Mouse (Mus musculus): ENCODE data around the gene Polr3g. TPM values are rescaled to one million over a fixed set of nuclear protein-coding genes. Genes with fewer than 3 reads are reported as not detected.
"Not testable (repeated sequence)": the region's sequence is repeated elsewhere in the genome, so short reads cannot be mapped to it uniquely, and the experiment has no call there.

Polr3g gene
- total RNA-seq, 2 experiments from 2014 or later: 1.4 TPM

- no peak for DNase-seq
These were observed 21.2 kb downstream of the Polr3g start for GRCm38 (mm10) chr13:81689587-81689986.

GRCm38 (mm10) chr13:81684884-81685283 lies 25.9 kb downstream of the Polr3g start:
- no peak for DNase-seq

- no peak for DNase-seq
These were observed 26.6 kb downstream of the Polr3g start for GRCm38 (mm10) chr13:81684258-81684657.

GRCm38 (mm10) chr13:81683107-81683506 lies 27.7 kb downstream of the Polr3g start:
- no peak for DNase-seq

GRCm38 (mm10) chr13:81675333-81675732 lies 35.5 kb downstream of the Polr3g start:
- DNase-seq: no peak

GRCm38 (mm10) chr13:81667713-81668112 lies 43.1 kb downstream of the Polr3g start:
- DNase-seq: no peak

- DNase-seq: no peak
These were observed 46.5 kb downstream of the Polr3g start for GRCm38 (mm10) chr13:81664331-81664698.

- DNase-seq: no peak
These were observed 47.1 kb downstream of the Polr3g start for GRCm38 (mm10) chr13:81663566-81664330.

- no peak for DNase-seq
These were observed 52.6 kb downstream of the Polr3g start for GRCm38 (mm10) chr13:81658053-81658752.

- DNase-seq: peak; percentile 94
These were observed 53.3 kb downstream of the Polr3g start, which contains the start of gene Lysmd3 for GRCm38 (mm10) chr13:81657351-81658052. TSS of gene Lysmd3 (plus strand) at chr13:81657663.

- no peak for DNase-seq
These were observed 53.8 kb downstream of the Polr3g start for GRCm38 (mm10) chr13:81657008-81657350.

- DNase-seq: no peak
These were observed 54.5 kb downstream of the Polr3g start for GRCm38 (mm10) chr13:81656091-81656850.

GRCm38 (mm10) chr13:81650382-81650781 lies 60.4 kb downstream of the Polr3g start:
- DNase-seq: not testable (repeated sequence)

- no peak for DNase-seq
These were observed 64.5 kb downstream of the Polr3g start for GRCm38 (mm10) chr13:81646348-81646747.

- no peak for DNase-seq
These were observed 66.7 kb downstream of the Polr3g start for GRCm38 (mm10) chr13:81644047-81644565.

GRCm38 (mm10) chr13:81642491-81643149 lies 68.2 kb downstream of the Polr3g start:
- DNase-seq: no peak

- DNase-seq: no peak
These were observed 69.3 kb downstream of the Polr3g start for GRCm38 (mm10) chr13:81641289-81642045.

GRCm38 (mm10) chr13:81640881-81641280 lies 69.9 kb downstream of the Polr3g start:
- no peak for DNase-seq

GRCm38 (mm10) chr13:81639624-81640023 lies 71.2 kb downstream of the Polr3g start:
- no peak for DNase-seq

- DNase-seq: peak; percentile 46
These were observed 77.9 kb downstream of the Polr3g start, which contains the start of gene Adgrv1 for GRCm38 (mm10) chr13:81632720-81633415. TSS of gene Adgrv1 (minus strand) at chr13:81633154.
